Mouse (Mus musculus) thymus, postnatal 25 days (tissue): ENCODE measurements around the gene Chac1.
A peak's percentile ranks its signal among the peaks of the same experiment; 100 is the strongest.

ENCODE experiments used
- DNase-seq: peaks from one replicate; pipeline ENCODE4 v3.0.0; 2022

The Chac1 gene

GRCm38 (mm10) chr2:119350555-119351486 is at the start of gene Chac1:
TSS of gene Chac1 (plus strand) at chr2:119351229.
- DNase-seq: peak; percentile 58

- no peak for DNase-seq
These were observed 48.2 kb upstream of the Chac1 start for GRCm38 (mm10) chr2:119302876-119303275.

GRCm38 (mm10) chr2:119304391-119304790 is 46.6 kb upstream of the Chac1 start:
- DNase-seq: no peak

- no peak for DNase-seq
These were observed 46.2 kb upstream of the Chac1 start for GRCm38 (mm10) chr2:119304798-119305208.

GRCm38 (mm10) chr2:119311544-119311943 is 39.5 kb upstream of the Chac1 start:
- DNase-seq: no peak

- no peak for DNase-seq
These were observed 38.6 kb upstream of the Chac1 start for GRCm38 (mm10) chr2:119312380-119312958.

- DNase-seq: no peak
These were observed 37.1 kb upstream of the Chac1 start for GRCm38 (mm10) chr2:119313780-119314479.

GRCm38 (mm10) chr2:119314742-119315310 is 36.2 kb upstream of the Chac1 start:
- no peak for DNase-seq

GRCm38 (mm10) chr2:119318043-119318710 is 32.9 kb upstream of the Chac1 start:
- DNase-seq: no peak

GRCm38 (mm10) chr2:119320571-119320970 is 30.5 kb upstream of the Chac1 start:
- DNase-seq: no peak

GRCm38 (mm10) chr2:119321771-119322586 is 29.1 kb upstream of the Chac1 start:
- DNase-seq: no peak

- DNase-seq: no peak
These were observed 28.3 kb upstream of the Chac1 start for GRCm38 (mm10) chr2:119322587-119323300.

- no peak for DNase-seq
These were observed 27.0 kb upstream of the Chac1 start for GRCm38 (mm10) chr2:119323866-119324575.

GRCm38 (mm10) chr2:119324576-119325318 is 26.3 kb upstream of the Chac1 start:
- no peak for DNase-seq

GRCm38 (mm10) chr2:119325568-119326143 is 25.4 kb upstream of the Chac1 start, which contains the start of gene Dll4:
TSS of gene Dll4 (plus strand) at chr2:119325784.
- no peak for DNase-seq

- DNase-seq: no peak
These were observed 24.6 kb upstream of the Chac1 start for GRCm38 (mm10) chr2:119326161-119327101.

- peak; percentile 66 for DNase-seq
These were observed 23.9 kb upstream of the Chac1 start for GRCm38 (mm10) chr2:119327102-119327480.

GRCm38 (mm10) chr2:119327942-119328526 is 23.0 kb upstream of the Chac1 start:
- no peak for DNase-seq
